Comparison of ENCODE assay signal across 51 mouse cellular contexts in the genomic region with DNA sequence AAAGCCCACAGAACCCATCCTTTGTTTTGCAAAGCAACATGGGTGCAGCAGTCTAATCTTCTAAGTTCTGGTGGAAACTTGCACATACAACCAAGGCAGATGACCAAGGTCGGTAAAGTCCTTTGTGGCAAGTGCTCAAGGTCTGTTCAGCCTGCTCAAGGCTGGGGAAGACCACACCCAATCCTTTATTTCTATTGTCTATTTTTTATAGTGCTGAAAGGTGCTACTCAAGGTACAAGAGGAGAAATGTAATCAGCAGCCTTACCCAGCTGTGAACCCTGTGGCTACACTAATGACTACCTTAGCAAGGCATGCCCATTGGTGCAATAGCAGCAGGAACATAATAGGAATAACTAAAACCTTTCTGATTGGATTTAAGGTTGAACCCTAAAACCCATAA. TPM values are rescaled to one million over a fixed set of nuclear protein-coding genes. Genes with fewer than 3 reads are reported as not detected.
"Had no signal": no experiment of that assay in that cellular context is flagged by ENCODE, and none has a peak within 500 bp of the region (broad histone marks: within the 10 kb centered on the region; RNA-seq: fewer than 3 reads in every experiment).

No protein-coding gene starts in this region.

- H3K9me3 ChIP-seq: heart, embryonic 12.5 days; heart, embryonic 13.5 days; heart, embryonic 15.5 days; hindbrain, embryonic 10.5 days; hindbrain, embryonic 12.5 days; hindbrain, embryonic 13.5 days; hindbrain, embryonic 15.5 days; intestine, embryonic 15.5 days; kidney, embryonic 15.5 days had no signal

- H3K4me1 ChIP-seq: heart, embryonic 12.5 days; heart, embryonic 13.5 days; heart, embryonic 15.5 days; hindbrain, embryonic 10.5 days; hindbrain, embryonic 12.5 days; hindbrain, embryonic 13.5 days; hindbrain, embryonic 15.5 days; intestine, embryonic 15.5 days; kidney, embryonic 15.5 days had no signal

- H3K36me3 ChIP-seq: heart, embryonic 12.5 days; heart, embryonic 13.5 days; heart, embryonic 15.5 days; hindbrain, embryonic 10.5 days; hindbrain, embryonic 12.5 days; hindbrain, embryonic 13.5 days; hindbrain, embryonic 15.5 days; intestine, embryonic 15.5 days; kidney, embryonic 15.5 days had no signal

- DNase-seq: heart, postnatal 10 days; heart, postnatal 14 days; heart, postnatal 36 days; heart, postnatal 4 days; kidney, adult 11 months; kidney, adult 18-20 months; kidney, adult 2 months; kidney, adult 8-10 months; kidney, adult 9 months; kidney, postnatal 10 days; kidney, postnatal 14 days; kidney, postnatal 25 days; kidney, postnatal 36 days; kidney, postnatal 4 days; layer of hippocampus, adult 9-11 months; layer of hippocampus, postnatal 36 days had no signal

- H3K9ac ChIP-seq: heart, embryonic 12.5 days; heart, embryonic 13.5 days; heart, embryonic 15.5 days; hindbrain, embryonic 12.5 days; hindbrain, embryonic 13.5 days; hindbrain, embryonic 14.5 days; hindbrain, embryonic 15.5 days; intestine, embryonic 15.5 days; kidney, embryonic 15.5 days had no signal

- H3K27ac ChIP-seq: heart, embryonic 13.5 days; heart, embryonic 15.5 days; hindbrain, embryonic 10.5 days; hindbrain, embryonic 12.5 days; hindbrain, embryonic 13.5 days; hindbrain, embryonic 14.5 days; hindbrain, embryonic 15.5 days; hindbrain, postnatal 0 days; intestine, embryonic 15.5 days; kidney, embryonic 15.5 days; kidney, postnatal 0 days; layer of hippocampus, adult 2 months; left cerebral cortex, adult 2 months had no signal

- H3K4me3 ChIP-seq: heart, embryonic 12.5 days; heart, embryonic 13.5 days; heart, embryonic 15.5 days; hindbrain, embryonic 10.5 days; hindbrain, embryonic 12.5 days; hindbrain, embryonic 13.5 days; hindbrain, embryonic 15.5 days; intestine, embryonic 15.5 days; kidney, embryonic 15.5 days; layer of hippocampus, adult 2 months; left cerebral cortex, adult 2 months had no signal

- ATAC-seq: hindbrain, embryonic 16.5 days; hindbrain, postnatal 0 days; inflammation-experienced regulatory T-cells, adult 6 months; intestine, embryonic 15.5 days; intestine, embryonic 16.5 days had no signal

- H3K27me3 ChIP-seq: heart, embryonic 12.5 days; heart, embryonic 13.5 days; heart, embryonic 15.5 days; hindbrain, embryonic 12.5 days; hindbrain, embryonic 13.5 days; hindbrain, embryonic 15.5 days; intestine, embryonic 15.5 days; kidney, embryonic 15.5 days had no signal

- H3K4me2 ChIP-seq: heart, embryonic 11.5 days; heart, embryonic 12.5 days; heart, embryonic 13.5 days; heart, embryonic 15.5 days; hindbrain, embryonic 12.5 days; hindbrain, embryonic 13.5 days; hindbrain, embryonic 14.5 days; hindbrain, embryonic 15.5 days; intestine, embryonic 15.5 days; kidney, embryonic 15.5 days had no signal

RNA-seq across cellular contexts. Expression of a gene that starts 36.9 kb away (rescaled TPM):
- total RNA-seq: heart, postnatal 10 days; heart, postnatal 14 days; heart, postnatal 25 days; heart, postnatal 36 days; heart, postnatal 4 days; hematopoietic stem cell, adult 5-6 weeks; hindbrain, postnatal 0 days; layer of hippocampus, adult 18-20 months; layer of hippocampus, adult 2 months; layer of hippocampus, adult 8-10 months; layer of hippocampus, postnatal 10 days; layer of hippocampus, postnatal 14 days; layer of hippocampus, postnatal 25 days; layer of hippocampus, postnatal 36 days; left cerebral cortex, adult 18-20 months; left cerebral cortex, adult 2 months; left cerebral cortex, adult 8-10 months had no signal
- polyA plus RNA-seq: heart, embryonic 11.5 days; heart, embryonic 12.5 days; heart, embryonic 13.5 days; heart, embryonic 14.5 days; heart, embryonic 15.5 days; heart, embryonic 16.5 days; heart, postnatal 0 days; hindbrain, embryonic 10.5 days; hindbrain, embryonic 11.5 days; hindbrain, embryonic 12.5 days; hindbrain, embryonic 13.5 days; hindbrain, embryonic 14.5 days; hindbrain, embryonic 15.5 days; hindbrain, embryonic 16.5 days; hindbrain, postnatal 0 days; inflammation-experienced regulatory T-cells, adult 6 months; intestine, embryonic 14.5 days; intestine, embryonic 15.5 days; intestine, embryonic 16.5 days; kidney, adult 2 months; kidney, embryonic 14.5 days; kidney, embryonic 15.5 days; kidney, embryonic 16.5 days; kidney, postnatal 0 days; large intestine, adult 2 months had no signal
